Mouse (Mus musculus) kidney, embryonic 15.5 days (tissue): Measurements from ENCODE around the gene Cpeb3. TPM values are rescaled to one million over a fixed set of nuclear protein-coding genes. Genes with fewer than 3 reads are reported as not detected.

Experiments used
- ATAC-seq: fragments of 200-750 bp; cut with Nextera tagmentation; replicated peaks from 2 replicates; pipeline ENCODE4 v1.8.0; 2017; ENCODE audit warnings: moderate TSS enrichment; ENCODE audit not compliant: low FRiP score
- H3K27ac ChIP-seq: fragments of 300-500 bp; sonication (generic); 2 replicates; pipeline ENCODE4 v1.5.1; 2015; ENCODE audit warnings: mild to moderate bottlenecking, inconsistent platforms
- H3K27me3 ChIP-seq: fragments of 300-500 bp; sonication (generic); 2 replicates; pipeline ENCODE4 v1.6.1; 2015; ENCODE audit warnings: inconsistent platforms
- H3K36me3 ChIP-seq: fragments of 300-500 bp; sonication (generic); 2 replicates; pipeline ENCODE4 v1.6.1; 2015; ENCODE audit warnings: inconsistent platforms
- H3K4me1 ChIP-seq: fragments of 300-500 bp; sonication (generic); 2 replicates; pipeline ENCODE4 v1.6.1; 2015; ENCODE audit warnings: inconsistent platforms
- H3K4me2 ChIP-seq: fragments of 300-500 bp; sonication (generic); 2 replicates; pipeline ENCODE4 v1.6.1; 2015; ENCODE audit warnings: moderate library complexity, mild to moderate bottlenecking, inconsistent platforms
- H3K4me3 ChIP-seq: fragments of 300-500 bp; sonication (generic); replicated peaks from 2 replicates; pipeline ENCODE4 v1.5.1; 2015; ENCODE audit warnings: mild to moderate bottlenecking, inconsistent platforms
- H3K9ac ChIP-seq: fragments of 300-500 bp; sonication (generic); 2 replicates; pipeline ENCODE4 v1.6.1; 2015; ENCODE audit warnings: mild to moderate bottlenecking, inconsistent platforms
- H3K9me3 ChIP-seq: fragments of 300-500 bp; sonication (generic); replicated peaks from 2 replicates; pipeline ENCODE4 v1.6.1; 2016; ENCODE audit warnings: inconsistent platforms
- WGBS: fragments of 180-500 bp; shearing (Covaris S2); methylation state at CpG from one replicate; pipeline ENCODE4 v1.1.7; 2015; ENCODE audit warnings: mixed read lengths; 5-methylcytosine and 5-hydroxymethylcytosine counted together
- polyA plus RNA-seq: library from polyadenylated mRNA; unstranded; fragments of >200 nt; fragmentation: Nextera tagmentation; extraction: Ambion mirVana; gene quantifications from 2 replicates; pipeline ENCODE4 v1.2.1, GENCODE M21; 2015

The Cpeb3 gene
- 1.2 TPM in 2 replicates for polyA plus RNA-seq

DNA sequence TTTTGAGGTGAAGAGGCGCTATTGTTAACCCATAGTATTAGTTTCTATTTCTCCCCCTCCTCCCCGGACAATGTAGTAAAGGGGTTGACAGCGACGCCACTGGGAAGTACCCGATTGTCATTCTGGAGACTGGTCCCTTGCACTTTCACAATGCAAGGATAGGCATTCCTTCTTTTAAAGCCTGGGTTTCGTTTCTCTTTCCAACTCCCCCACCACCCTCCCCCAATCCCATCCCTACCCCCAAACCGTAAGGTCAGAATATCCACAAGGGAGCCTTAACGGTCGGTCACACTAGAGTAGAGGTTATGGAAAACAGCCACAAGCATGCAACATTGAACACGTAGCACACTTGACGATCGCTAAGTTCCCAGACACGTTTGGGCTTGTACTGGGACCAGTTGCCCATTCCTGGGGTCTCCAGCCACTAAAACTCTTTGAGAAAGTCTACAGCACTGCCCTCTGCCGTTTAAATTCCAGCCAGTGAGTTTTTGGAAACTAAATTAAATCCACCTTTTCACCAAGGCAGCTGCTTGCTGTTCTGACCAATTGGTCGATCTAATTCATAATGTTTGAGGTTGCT is at the start of gene Cpeb3:
Gene Cpeb3 (minus strand): TSS at position 426 of the 580 bp plus-strand sequence.
- Histone ChIP-seq H3K9ac (peak within 1 kb of the TSS; percentile 94), H3K27me3 (no peaks in the 10 kb centered on the region), H3K4me1 (peaks cover 19% of the 10 kb centered on the region), H3K4me2 (peak within 1 kb of the TSS; percentile 98), H3K36me3 (peaks cover 28% of the 10 kb centered on the region), H3K9me3 (no peaks in the 10 kb centered on the region), H3K4me3 (peak within 1 kb of the TSS; percentile 97), H3K27ac (peak within 1 kb of the TSS; percentile 91)
- under 1% methylated on average over 15 of the region's 15 CpGs for WGBS
- ATAC-seq: no peak

DNA sequence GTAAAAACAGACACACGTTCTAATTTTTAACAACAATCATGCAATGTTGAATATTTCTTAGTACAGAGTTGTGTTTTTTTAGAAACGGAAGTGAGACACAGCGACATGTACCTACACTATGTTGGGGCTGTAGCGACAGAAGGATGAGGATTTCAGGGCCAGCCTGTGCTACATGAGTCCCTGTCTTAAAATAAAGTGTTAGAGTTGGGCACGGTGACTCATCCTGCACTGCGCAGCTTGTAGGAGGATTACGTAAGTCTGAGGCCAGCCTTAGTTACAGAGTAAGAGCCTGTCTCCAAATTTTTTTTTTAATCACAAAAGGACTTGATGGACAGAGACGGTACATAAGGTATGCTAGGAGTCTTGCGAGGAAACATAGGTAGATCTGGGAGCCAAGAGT is 46.9 kb upstream of the Cpeb3 start:
- no peaks in the 10 kb centered on the region for H3K4me1 ChIP-seq
- 90% methylated on average over 9 of the region's 9 CpGs for WGBS
- H3K9ac ChIP-seq: no peak overlapping the region
- no peak overlapping the region for H3K4me2 ChIP-seq
- ATAC-seq: no peak
- H3K36me3 ChIP-seq: no peaks in the 10 kb centered on the region
- H3K4me3 ChIP-seq: no peak overlapping the region
- H3K27me3 ChIP-seq: no peaks in the 10 kb centered on the region
- H3K27ac ChIP-seq: no peak overlapping the region
- no peaks in the 10 kb centered on the region for H3K9me3 ChIP-seq

DNA sequence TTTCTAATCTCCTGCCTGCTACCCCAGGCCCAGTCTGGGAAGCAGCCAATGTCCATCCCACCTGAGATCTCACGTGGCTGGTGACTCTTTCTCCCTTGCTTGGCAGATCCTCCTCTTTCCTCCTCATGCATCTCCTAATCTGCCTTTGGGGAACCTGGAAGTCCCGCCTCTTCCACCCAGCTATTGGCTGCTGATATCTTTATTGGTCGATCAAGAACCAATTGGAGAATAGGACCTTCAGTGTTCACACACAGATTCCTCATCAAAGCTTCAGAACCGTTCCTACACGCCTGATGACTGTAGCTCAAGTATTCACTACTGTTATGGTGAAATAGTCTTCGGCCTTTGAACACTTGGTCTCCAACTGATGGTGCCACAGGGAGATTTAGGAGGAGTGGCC is 43.7 kb upstream of the Cpeb3 start:
- Histone ChIP-seq H3K36me3 (no peaks in the 10 kb centered on the region), H3K9me3 (no peaks in the 10 kb centered on the region), H3K27me3 (no peaks in the 10 kb centered on the region), H3K27ac (no peak overlapping the region), H3K4me2 (no peak overlapping the region), H3K4me1 (no peaks in the 10 kb centered on the region), H3K9ac (no peak overlapping the region), H3K4me3 (no peak overlapping the region)
- ATAC-seq: no peak
- 74% methylated on average over 6 of the region's 6 CpGs for WGBS

DNA sequence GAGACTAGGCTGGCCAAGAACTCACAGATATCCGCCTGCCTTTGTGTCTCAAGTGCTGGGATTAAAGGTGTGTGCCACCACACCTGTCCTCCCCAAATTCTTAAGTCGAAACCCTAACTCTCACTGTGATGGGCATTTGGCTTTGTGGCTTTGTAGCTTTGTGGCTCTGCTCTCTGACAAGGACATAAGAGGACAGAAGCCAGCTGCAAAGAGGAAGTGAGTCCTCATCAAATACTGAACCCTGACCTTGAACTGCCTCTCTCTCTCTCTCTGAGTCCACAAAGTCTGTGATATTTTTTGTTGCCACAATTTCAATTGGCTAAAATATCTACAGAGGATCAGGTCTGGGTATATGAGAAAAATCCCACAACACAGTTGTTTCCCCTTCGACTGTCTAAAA is 39.8 kb upstream of the Cpeb3 start:
- 92% methylated on average over 3 of the region's 3 CpGs for WGBS
- no peak overlapping the region for H3K4me3 ChIP-seq
- no peaks in the 10 kb centered on the region for H3K9me3 ChIP-seq
- H3K27ac ChIP-seq: no peak overlapping the region
- H3K36me3 ChIP-seq: no peaks in the 10 kb centered on the region
- no peaks in the 10 kb centered on the region for H3K4me1 ChIP-seq
- no peaks in the 10 kb centered on the region for H3K27me3 ChIP-seq
- ATAC-seq: no peak
- no peak overlapping the region for H3K9ac ChIP-seq
- no peak overlapping the region for H3K4me2 ChIP-seq

DNA sequence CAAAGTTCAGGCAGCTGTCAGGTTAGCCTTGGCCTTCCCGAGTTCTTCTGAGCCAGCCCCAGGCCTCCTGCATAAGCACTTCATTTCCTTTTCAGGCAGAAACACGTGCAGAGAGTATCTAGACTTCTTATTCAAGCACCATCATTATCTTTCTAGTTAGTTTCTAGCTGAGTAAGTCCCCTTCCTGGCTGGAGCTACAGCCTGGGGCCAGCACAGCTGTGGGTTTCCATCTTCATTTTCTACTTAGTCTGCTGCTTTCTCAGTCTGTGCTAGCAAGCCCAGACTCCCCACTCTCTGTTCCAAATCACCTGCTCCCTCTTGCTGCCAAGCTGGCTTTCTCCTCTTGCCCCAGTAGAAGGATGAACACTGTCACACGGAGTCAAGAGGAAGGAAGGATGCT is 38.5 kb upstream of the Cpeb3 start:
- Histone ChIP-seq H3K27ac (no peak overlapping the region), H3K27me3 (no peaks in the 10 kb centered on the region), H3K4me2 (no peak overlapping the region), H3K9me3 (no peaks in the 10 kb centered on the region), H3K4me3 (no peak overlapping the region), H3K9ac (no peak overlapping the region), H3K4me1 (no peaks in the 10 kb centered on the region), H3K36me3 (no peaks in the 10 kb centered on the region)
- ATAC-seq: no peak
- 47% methylated on average over 3 of the region's 3 CpGs for WGBS

DNA sequence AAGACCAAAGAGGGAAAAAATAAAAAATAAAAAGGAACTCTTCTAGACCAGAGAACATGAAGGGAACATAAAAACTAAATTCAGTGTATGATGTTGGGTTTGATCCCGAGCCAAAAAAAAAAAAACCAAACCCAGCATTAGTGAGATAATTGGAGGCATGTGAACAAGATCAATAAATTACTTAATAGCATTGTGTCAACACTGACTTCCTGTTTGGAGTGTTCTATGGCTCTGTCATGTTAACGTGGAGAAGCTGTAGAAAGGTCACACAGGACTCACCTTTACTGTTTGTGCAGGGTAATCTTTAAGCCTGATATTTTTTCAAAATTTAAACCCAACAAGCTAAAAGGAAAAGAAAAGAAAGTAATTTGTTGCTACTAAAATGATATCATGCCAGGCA is 34.3 kb upstream of the Cpeb3 start:
- no peak for ATAC-seq
- H3K27ac ChIP-seq: no peak overlapping the region
- 32% methylated on average over 2 of the region's 2 CpGs for WGBS
- H3K9me3 ChIP-seq: no peaks in the 10 kb centered on the region
- H3K4me2 ChIP-seq: no peak overlapping the region
- H3K4me1 ChIP-seq: no peaks in the 10 kb centered on the region
- no peaks in the 10 kb centered on the region for H3K36me3 ChIP-seq
- H3K4me3 ChIP-seq: no peak overlapping the region
- H3K9ac ChIP-seq: no peak overlapping the region
- peaks cover 4% of the 10 kb centered on the region; the same call in 1 of the 2 replicates for H3K27me3 ChIP-seq

DNA sequence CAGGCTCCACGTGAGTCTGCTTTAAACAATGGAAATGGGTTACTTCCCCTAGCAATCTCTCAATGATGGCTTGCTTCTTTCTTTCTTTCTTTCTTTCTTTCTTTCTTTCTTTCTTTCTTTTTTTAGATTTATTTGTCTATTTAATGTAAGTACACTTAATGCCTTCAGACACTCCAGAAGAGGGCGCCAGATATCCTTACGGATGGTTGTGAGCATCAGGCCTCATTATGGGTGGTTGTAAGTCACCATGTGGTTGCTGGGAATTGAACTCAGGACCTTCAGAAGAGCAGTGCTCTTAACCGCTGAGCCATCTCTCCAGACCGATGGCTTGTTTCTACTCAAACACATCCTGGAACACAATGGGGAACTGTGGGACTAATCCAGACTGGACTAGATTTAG is 32.8 kb upstream of the Cpeb3 start:
- 75% methylated on average over 5 of the region's 5 CpGs for WGBS
- H3K27ac ChIP-seq: no peak overlapping the region
- H3K4me1 ChIP-seq: no peaks in the 10 kb centered on the region
- H3K27me3 ChIP-seq: peaks cover 18% of the 10 kb centered on the region
- H3K4me3 ChIP-seq: no peak overlapping the region
- no peak overlapping the region for H3K9ac ChIP-seq
- no peaks in the 10 kb centered on the region for H3K36me3 ChIP-seq
- no peak overlapping the region for H3K4me2 ChIP-seq
- H3K9me3 ChIP-seq: no peaks in the 10 kb centered on the region
- ATAC-seq: no peak

DNA sequence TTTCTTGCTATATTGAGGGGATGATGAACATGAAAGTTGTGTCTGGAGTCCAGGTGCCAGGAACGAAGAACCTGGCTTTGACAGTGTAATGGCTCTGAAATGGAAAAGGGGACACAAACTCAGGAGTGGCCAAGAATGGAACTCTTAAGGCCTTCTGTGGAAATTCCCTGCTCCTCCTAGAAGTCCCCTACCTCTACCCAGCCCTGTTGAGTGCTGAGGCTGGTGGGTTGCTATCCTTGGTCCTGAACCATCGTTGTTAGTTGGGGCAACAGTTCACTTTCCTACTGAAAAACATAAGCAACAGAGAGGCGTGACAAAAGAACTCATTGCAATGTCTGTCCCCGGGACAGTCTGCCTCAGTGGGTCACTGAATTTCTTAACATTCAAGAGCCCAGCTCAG is 30.7 kb upstream of the Cpeb3 start:
- H3K27me3 ChIP-seq: peaks cover 37% of the 10 kb centered on the region
- H3K27ac ChIP-seq: no peak overlapping the region
- no peak for ATAC-seq
- H3K4me2 ChIP-seq: no peak overlapping the region
- WGBS: 27% methylated on average over 4 of the region's 4 CpGs
- H3K36me3 ChIP-seq: no peaks in the 10 kb centered on the region
- no peak overlapping the region for H3K9ac ChIP-seq
- no peak overlapping the region for H3K4me3 ChIP-seq
- H3K4me1 ChIP-seq: peaks cover 2% of the 10 kb centered on the region
- no peaks in the 10 kb centered on the region for H3K9me3 ChIP-seq

DNA sequence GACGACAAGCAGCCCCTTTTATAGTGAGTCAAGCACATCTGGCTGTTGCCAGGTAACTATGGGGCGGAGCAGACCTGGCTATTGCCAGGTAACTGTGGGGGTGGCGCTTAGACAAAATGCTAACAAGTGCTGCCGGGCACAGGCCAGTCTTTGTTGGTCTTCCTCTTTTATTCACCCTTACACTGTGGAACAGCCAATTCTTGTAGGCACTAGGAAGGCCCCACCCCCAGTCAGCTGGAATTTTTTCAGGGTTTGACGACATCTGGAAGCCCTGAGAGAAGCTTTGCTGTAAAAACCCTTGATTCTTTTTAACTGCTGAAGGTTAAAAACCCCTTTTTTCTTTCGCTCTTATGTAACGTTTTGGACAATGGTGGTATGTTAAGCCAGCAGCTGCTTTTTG is 30.2 kb upstream of the Cpeb3 start:
- H3K9ac ChIP-seq: no peak overlapping the region
- no peak overlapping the region for H3K4me3 ChIP-seq
- H3K4me1 ChIP-seq: peaks cover 7% of the 10 kb centered on the region
- ATAC-seq: no peak
- no peak overlapping the region for H3K4me2 ChIP-seq
- H3K27me3 ChIP-seq: peaks cover 41% of the 10 kb centered on the region
- 17% methylated on average over 7 of the region's 7 CpGs for WGBS
- H3K36me3 ChIP-seq: no peaks in the 10 kb centered on the region
- H3K9me3 ChIP-seq: no peaks in the 10 kb centered on the region
- no peak overlapping the region for H3K27ac ChIP-seq

DNA sequence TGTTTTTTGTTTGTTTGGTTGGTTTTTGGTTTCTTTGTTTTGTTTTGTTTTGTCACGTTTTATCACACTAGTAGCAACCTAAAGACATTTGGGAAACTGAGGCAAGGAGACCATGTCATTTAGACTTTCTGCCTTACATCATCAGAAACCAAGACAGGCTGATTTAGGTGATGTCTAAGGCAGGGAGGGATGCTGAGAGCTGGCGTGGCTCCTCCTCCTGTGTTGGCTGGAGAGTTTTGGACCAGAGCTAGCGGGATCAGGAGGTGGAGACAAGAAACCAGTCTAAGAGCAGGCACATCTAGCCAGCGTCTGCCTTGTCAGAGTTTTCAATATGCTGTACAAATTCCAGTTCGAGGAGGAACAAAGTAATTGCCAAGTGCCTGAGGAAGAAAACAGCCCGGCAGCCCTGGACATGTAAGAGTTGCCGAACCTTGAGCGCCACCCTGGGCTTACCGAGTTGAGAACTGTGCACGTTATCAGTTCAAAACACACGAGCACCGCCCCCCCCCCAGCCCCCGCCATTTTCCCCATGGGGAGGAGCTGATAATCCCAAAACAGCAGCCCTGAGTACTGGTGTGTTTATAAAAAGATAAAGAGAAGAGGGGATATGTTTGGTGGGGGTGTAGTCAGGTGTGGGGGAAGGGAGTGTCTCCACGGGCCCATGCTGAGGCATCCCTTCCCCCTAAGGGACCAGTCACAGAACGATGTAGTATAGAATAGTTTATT is 29.5 kb upstream of the Cpeb3 start:
- ATAC-seq: peak; percentile 73
- no peak overlapping the region for H3K4me2 ChIP-seq

DNA sequence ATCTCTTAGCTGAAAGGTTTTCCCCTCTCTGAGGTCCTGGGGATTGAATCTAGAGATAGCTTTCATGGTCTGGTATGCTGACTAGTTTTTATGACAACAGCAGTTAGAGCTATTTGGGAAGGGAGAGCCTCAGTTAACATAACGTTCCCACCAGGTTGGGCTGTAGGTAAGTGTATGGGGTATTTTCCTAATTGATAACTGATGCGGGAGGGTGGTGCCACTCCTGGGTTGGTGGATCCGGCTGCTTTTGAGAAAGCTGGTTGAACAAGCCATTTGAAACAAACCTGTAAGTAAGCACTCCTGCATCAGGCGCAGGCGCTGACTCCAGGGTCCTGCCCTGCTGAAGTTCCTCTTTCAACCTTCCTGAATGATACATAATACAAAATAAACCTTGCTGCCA is 28.9 kb upstream of the Cpeb3 start:
- H3K27ac ChIP-seq: no peak overlapping the region
- no peaks in the 10 kb centered on the region for H3K9me3 ChIP-seq
- H3K4me2 ChIP-seq: no peak overlapping the region
- peaks cover 8% of the 10 kb centered on the region for H3K4me1 ChIP-seq
- peaks cover 50% of the 10 kb centered on the region for H3K27me3 ChIP-seq
- H3K36me3 ChIP-seq: no peaks in the 10 kb centered on the region
- no peak overlapping the region for H3K9ac ChIP-seq
- WGBS: 49% methylated on average over 5 of the region's 5 CpGs
- H3K4me3 ChIP-seq: no peak overlapping the region
- no peak for ATAC-seq

More for the DNA sequence above, 29.5 kb upstream of the Cpeb3 start:
- Histone ChIP-seq H3K36me3 (no peaks in the 10 kb centered on the region), H3K4me3 (no peak overlapping the region), H3K27me3 (peaks cover 47% of the 10 kb centered on the region), H3K4me1 (peaks cover 8% of the 10 kb centered on the region), H3K9me3 (no peaks in the 10 kb centered on the region), H3K9ac (no peak overlapping the region), H3K27ac (no peak overlapping the region)
- 16% methylated on average over 15 of the region's 15 CpGs for WGBS

DNA sequence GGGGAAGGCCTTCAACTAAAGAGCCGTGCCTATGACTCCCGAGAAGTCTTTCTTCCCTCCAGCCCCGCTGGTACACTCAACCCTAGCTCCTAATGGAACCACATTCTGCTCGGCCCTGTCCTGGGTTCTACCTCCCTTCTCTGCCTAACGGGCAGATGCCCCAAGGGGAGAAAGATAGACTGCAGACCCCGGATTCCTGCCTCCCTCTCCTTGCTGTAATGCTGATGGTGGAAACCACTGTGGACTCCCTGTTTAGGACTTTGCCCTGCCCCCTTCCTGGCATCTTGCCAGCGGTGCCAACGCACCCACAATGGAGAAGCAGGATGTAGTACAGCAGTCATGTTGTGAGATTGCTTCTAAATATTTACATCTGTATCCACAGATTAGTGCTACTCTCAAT is 27.4 kb upstream of the Cpeb3 start:
- Histone ChIP-seq H3K4me2 (no peak overlapping the region), H3K27me3 (peaks cover 50% of the 10 kb centered on the region), H3K36me3 (no peaks in the 10 kb centered on the region), H3K27ac (no peak overlapping the region), H3K4me3 (no peak overlapping the region), H3K9me3 (no peaks in the 10 kb centered on the region), H3K4me1 (peaks cover 8% of the 10 kb centered on the region), H3K9ac (no peak overlapping the region)
- no peak for ATAC-seq
- 57% methylated on average over 8 of the region's 8 CpGs for WGBS
